Mouse (Mus musculus): ENCODE data around the gene Slc47a1.

GRCm38 (mm10) chr11:61361515-61362190 is 16.5 kb downstream of the Slc47a1 start:
- TF ChIP-seq CTCF (conservative IDR thresholded peaks at IDR 0.05; ENCODE audit: low read length) = no peak
- TF ChIP-seq NANOG (IDR thresholded peaks at IDR 0.05; ENCODE audit: borderline replicate concordance, low read length) = peak; percentile 39; the same call in 1 of the 2 replicates
- TF ChIP-seq POU5F1 (IDR thresholded peaks at IDR 0.05; ENCODE audit: borderline replicate concordance, low read length) = peak; percentile 51; the same call in 1 of the 2 replicates
